Mouse (Mus musculus): ENCODE data around the gene Auts2.

The Auts2 gene

DNA sequence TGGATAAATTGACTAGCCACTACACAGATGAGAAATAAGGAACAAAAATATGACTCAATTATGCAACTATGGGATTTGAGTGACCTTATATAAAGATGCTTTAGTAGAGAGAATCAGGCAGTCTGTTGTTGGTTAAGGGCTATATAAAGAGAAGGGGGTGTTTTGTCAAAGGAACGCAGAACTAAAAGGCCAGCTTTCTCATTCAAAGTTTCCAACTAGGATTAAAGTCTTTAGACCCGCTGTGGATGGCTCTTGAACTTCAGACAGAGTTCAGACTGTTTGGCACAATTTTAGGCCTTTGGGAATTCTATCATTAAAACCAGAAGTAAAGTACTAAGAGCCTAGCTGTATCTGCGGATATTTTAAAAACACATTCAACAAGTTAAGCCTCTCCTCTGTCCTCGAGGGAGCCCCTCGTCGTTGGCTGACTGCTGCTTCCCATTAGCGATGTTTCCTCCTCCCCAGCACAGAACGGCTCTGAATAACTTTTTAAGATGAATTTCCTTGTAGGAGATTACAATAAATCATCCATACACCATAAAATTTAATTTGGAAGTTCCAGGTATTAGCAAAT lies 459.3 kb downstream of the Auts2 start:
- DNase-seq (ENCODE audit: low spot score), result no peak

- DNase-seq (ENCODE audit: low spot score), result no peak
Observed at GRCm38 (mm10) chr5:132075942-132076341, 467.2 kb downstream of the Auts2 start.

GRCm38 (mm10) chr5:132074724-132075374 lies 468.3 kb downstream of the Auts2 start:
- DNase-seq (ENCODE audit: low spot score), result peak; percentile 10

DNA sequence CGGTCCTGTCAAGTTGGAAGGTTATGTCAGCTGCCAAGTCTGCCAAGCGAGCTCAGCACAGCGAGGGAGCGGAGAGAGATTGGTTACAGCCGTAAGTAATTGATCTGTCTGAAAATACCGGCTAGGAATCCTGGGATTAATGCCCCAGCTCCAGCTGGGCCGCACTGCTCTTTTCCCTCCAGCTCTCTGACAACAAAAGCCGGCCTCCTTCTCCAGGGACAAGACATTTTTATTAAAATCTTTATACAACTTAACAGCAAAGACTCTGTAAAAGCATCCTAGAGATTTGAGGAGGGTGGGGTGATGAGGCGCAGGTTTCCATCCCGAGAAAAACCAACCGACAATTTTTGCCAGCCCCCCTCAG lies 468.8 kb downstream of the Auts2 start:
- no peak for DNase-seq (ENCODE audit: low spot score)

DNA sequence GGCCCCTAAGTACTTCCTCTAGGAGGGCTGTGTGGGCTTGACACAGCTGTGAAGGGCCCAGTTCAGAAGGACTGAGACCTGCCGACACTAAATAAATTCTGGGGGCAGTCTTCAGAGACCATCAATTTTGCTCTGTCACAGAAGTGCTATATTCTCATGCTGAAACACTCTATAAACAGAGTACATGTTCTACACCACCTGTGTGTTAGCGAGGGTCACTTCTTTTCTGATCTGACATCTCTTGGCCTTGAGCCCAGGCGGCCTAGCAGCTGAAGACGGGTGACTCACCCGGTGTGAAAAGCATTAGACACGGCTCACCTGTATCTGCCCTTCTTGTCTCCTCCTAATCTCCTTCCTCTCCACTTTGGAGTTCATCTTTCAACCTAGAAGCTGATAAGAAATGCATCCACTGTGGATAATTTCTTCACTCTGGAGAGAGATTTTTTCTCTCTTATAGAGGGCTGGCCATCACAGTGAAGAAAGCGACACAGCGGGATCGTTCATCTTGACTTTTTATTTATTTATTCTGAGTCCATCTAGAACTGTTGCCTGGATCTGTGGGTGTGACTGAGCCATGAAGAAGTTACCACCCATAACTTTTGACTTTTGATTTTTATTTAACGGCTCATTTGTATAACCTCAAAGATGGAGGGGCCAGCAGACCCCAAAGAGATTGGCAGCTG lies 469.3 kb downstream of the Auts2 start:
- DNase-seq (ENCODE audit: low spot score), result no peak

- DNase-seq (ENCODE audit: low spot score), result no peak
Observed at GRCm38 (mm10) chr5:132072356-132072755, 470.8 kb downstream of the Auts2 start.

DNA sequence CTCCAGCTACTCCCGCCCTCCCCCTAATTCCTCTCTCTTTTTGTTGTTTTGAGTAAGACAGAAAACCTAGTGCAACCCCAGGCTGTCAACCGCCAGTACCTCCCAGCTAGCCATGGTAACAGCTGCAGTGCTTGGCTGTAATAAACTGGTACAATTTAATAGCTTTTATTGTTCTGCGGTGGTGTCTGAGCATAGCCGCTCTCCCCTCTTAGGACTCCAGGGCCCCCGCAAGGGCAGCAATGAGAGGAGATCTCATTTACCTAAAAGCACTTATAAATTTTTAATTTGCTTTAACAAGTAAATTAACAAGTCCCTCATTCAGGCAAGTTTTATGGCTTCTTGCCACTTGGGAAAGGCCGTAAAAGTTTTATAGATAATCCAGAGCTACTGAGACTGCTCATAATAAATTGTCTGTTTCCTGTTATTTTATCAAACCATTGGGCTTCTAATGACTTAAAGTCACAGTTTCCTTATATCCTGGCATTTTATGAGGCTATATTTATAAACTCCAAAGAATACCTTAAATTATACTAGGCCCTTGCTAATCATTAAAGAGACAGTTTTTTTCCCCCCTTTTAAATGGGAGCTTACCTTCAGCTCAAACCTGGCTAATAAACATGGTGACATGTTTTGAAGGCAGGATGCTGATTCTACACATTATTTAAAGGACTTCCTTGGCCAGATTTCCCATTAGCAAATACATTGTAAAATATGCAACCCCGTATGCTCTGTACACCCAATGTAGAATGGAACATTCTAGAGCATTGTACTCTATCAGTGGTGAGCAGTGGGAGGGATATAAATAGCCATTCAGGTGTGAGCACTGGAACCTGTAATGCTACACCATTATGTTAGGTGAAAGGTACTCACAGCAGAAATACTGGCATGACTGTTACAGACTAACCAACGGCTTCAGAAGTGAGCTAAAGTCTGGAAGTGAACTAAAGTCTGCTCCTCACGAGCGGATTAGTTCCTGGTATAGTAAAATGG lies 475.1 kb downstream of the Auts2 start:
- DNase-seq (ENCODE audit: low spot score), result no peak

DNA sequence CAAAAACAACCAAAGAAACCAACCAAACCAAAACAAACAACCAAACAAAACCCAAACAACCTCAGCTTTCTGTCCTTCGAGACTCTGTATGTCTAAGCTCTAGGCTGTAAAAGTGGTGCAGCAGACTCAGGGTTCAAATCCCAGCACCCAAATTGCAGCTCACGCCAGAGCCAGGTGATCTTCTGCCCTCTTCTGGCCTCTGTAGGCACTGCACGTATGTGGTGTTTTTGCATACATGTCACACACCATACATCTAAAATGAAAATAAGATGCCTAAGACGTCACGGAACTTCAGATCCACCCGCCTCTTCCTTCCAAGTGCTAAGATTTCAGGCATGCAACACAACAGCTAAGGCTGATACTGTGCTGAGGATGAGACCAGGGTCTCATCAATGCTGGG lies 483.0 kb downstream of the Auts2 start:
- DNase-seq (ENCODE audit: low spot score), result no peak

DNA sequence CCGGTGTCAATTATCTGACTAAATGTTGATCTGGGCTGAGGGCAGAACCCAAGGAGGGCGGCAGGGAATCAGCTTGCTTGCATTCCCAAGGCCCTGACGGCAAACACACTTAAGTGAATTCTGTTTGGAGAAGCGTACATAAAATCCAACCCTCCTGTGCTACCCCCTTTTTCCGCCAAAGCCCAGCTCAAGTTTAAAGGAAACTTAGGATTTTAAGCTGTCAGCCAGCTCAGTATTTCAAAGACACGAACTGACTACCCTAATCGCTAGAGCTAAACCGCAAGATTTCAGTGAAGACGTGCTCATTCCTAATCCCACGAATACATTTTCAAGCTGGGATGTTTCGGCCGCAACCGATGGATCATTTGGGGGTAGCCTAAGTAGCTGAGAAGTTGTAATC lies 490.5 kb downstream of the Auts2 start:
- DNase-seq (ENCODE audit: low spot score), result no peak

DNA sequence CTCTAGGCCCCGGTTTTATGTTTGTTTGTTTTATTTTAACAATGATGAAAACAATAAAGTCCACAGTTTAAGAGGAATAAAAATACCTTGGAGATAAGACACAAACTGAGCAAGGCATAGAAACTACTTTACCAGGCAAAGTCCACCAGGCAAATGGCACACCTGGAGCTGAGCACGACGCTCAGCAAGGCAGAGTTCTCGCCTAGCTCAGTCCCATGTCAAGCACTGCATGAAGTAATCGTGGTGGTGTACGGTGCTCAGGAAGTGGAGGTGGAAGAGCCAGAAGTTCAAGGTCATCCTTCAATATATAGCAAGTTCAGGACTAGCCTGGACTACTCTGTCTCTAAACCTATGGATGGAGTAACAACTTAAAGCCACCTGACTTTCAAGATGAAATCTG lies 503.6 kb downstream of the Auts2 start:
- no peak for DNase-seq (ENCODE audit: low spot score)

DNA sequence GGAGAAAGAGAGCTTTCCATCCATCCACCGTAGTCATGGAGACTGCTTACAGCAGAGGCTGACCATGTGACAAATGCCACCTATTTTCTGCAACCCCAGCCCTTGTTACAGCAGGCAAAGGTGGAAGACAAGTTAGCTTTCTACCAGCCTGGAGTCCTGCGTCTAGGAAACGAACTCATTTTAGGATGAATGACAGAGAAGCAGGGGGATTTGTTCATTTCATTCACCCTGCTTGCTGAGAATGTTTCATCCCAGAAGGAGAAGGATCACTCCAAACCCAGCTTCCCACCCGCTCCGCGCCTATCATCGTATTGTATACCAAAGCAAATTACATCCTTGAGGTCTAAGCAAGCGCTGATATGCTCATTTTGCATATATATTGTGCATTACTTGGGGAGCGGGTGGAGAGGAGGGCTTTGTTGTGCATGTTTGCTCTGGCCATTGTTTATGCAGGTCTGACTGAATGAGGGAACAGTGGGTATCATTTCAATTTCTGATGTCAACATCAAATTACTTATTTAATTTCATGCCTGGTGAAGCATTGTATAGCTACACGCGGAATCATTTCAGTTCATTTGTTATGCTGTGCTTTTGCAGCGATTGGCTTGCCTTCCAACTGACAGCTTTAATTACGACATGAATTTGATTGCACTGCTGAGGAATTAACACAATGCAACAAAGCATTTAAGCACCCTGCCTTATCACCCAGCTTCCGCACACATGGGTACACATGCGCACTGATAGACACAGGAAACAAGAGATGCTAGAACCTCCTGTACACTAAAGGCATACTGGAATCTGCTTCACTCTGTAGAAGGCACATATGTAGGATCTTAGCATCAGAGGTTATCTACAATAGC lies 509.4 kb downstream of the Auts2 start:
- no peak for DNase-seq (ENCODE audit: low spot score)

GRCm38 (mm10) chr5:132030941-132031531 lies 512.1 kb downstream of the Auts2 start:
- DNase-seq (ENCODE audit: low spot score), result no peak

DNA sequence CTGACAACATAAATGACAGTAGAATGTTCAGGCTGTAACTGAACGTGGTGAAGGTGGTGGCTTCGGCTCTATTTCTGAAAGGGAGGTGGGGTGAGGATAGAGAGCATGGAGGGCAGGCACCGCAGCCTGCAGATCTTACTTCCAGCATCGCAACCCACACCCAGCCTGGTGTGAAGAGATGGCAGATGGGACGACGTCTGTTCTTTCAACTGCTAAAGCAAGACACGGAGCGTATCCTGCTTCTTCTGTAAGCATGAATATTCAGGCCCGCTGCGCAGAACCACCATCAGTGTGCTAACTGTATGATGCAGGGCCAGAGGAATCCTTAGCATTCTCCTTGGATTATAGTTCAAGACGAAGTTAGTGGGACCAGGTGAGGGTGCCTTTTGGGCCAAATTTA lies 513.5 kb downstream of the Auts2 start:
- DNase-seq (ENCODE audit: low spot score), result no peak

GRCm38 (mm10) chr5:132029038-132029437 lies 514.1 kb downstream of the Auts2 start:
- DNase-seq (ENCODE audit: low spot score), result no peak

- no peak for DNase-seq (ENCODE audit: low spot score)
Observed at GRCm38 (mm10) chr5:132027859-132028498, 515.2 kb downstream of the Auts2 start.

DNA sequence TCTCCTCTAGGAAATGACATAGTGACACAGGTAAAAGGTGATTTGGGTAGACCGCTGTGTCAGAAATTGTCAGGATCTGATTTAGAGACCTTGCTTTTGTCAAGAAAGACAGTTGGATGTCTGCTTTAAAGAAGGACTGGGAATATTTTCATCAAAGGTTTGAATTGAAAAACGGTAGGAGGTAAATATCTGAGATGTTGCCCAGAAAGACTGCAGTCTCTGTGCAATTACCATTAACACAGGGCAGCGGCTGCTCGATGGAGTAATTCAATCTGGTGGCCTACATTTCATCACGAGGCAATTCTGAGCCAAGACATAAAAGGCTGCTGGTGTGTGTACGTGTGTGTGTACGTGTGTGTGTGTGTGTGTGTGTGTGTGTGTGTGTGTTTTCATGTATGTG lies 529.8 kb downstream of the Auts2 start:
- DNase-seq (ENCODE audit: low spot score), result no peak

- DNase-seq (ENCODE audit: low spot score), result no peak
Observed at GRCm38 (mm10) chr5:132011795-132012194, 531.3 kb downstream of the Auts2 start.

DNA sequence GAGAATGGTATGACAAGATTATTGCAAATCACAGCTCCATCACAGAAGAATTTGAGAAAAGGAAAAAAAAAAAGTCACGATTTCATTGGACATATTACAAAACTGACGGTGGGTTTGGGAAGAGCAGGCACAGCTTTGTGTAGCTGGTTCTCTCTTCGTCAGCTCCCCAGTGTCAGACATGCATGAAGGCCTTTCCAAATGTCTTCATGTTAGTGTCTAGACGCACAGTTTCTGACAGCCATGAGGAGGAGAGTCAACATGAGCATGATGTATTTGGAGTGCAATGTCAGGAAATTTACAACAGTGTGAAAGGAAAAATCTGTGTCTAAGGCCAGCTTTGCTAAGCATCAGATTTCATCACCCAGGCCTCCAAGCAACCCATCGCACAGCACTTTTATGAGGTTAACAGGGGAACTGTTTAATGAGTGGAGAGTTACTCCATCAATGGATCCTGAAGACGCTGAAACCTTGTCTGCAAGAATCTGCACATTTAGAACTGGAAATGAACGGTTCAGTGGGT lies 534.4 kb downstream of the Auts2 start:
- DNase-seq (ENCODE audit: low spot score), result no peak

- DNase-seq (ENCODE audit: low spot score), result no peak
Observed at GRCm38 (mm10) chr5:132007907-132008306, 535.2 kb downstream of the Auts2 start.

GRCm38 (mm10) chr5:131992681-131993211 lies 550.4 kb downstream of the Auts2 start:
- no peak for DNase-seq (ENCODE audit: low spot score)

Measured in ovary, adult 18-20 months (tissue).